In the genomic region with DNA sequence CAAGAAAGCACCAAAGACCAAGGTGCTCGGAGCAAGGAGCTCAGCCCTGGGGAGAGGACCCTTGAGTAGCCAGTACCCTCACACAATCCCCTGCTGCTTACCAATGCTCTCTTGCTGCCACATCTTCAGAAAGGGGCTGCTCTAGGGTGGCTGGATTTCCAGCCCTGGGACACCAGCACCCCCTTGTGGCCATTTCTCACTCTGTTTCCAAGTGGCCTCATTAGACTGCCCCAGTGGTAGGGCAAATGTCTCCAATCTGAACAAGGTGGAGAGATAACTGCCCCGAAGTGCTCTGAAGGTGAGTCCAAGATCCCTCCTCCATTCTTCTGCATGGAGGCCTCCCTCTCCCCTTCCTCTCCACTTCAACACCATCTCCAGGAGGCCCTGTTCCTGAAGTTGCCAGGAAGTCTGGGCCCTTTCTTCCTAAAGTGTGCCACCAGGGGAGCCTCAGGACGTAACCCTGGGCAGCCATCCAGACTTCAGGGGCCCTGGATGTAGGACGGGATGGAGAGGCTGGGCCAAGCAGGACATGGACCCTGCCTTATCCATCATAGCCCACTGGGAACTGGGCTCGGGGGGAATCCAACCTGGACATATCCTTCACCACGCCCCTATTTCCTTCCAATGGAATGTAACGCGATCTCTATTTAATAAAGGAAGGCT, we compare ENCODE assay signal across 8 mouse cellular contexts. TPM values are rescaled to one million over a fixed set of nuclear protein-coding genes. Genes with fewer than 3 reads are reported as not detected.
DNase-seq lines count a peak whose midpoint lies in the region; ATAC-seq lines count a peak whose summit lies in the region.

No protein-coding gene starts in this region.

- 64% methylated on average over 8 of the region's 8 CpGs for WGBS in intestine, embryonic 14.5 days
- 61% methylated on average over 8 of the region's 8 CpGs for WGBS in limb, embryonic 10.5 days
- WGBS in midbrain, embryonic 11.5 days, result 55% methylated on average over 8 of the region's 8 CpGs

- peak; percentile 73; the same call in 1 of the 2 replicates for ATAC-seq in intestine, embryonic 14.5 days (replicated peaks; ENCODE audit: low FRiP score, low TSS enrichment, low read depth)
- peak; percentile 73 for ATAC-seq in midbrain, embryonic 11.5 days (ENCODE audit: low FRiP score)

- H3K4me3 ChIP-seq in intestine, embryonic 14.5 days (ENCODE audit: low read depth, low read length), result no peak overlapping the region
- no peak overlapping the region for H3K4me3 ChIP-seq in limb, embryonic 10.5 days
- no peak overlapping the region for H3K4me3 ChIP-seq in midbrain, embryonic 11.5 days (ENCODE audit: low read depth, low read length)

- H3K4me1 ChIP-seq in intestine, embryonic 14.5 days (replicated peaks; ENCODE audit: control insufficient read depth, insufficient read depth, low read length), result peaks cover 14% of the 10 kb centered on the region
- peaks cover 11% of the 10 kb centered on the region; the same call in 1 of the 2 replicates for H3K4me1 ChIP-seq in limb, embryonic 10.5 days
- H3K4me1 ChIP-seq in midbrain, embryonic 11.5 days (ENCODE audit: control insufficient read depth, insufficient read depth, low read length), result peaks cover 9% of the 10 kb centered on the region; the same call in 1 of the 2 replicates

- no peak overlapping the region for H3K4me2 ChIP-seq in intestine, embryonic 14.5 days (ENCODE audit: low read length)
- no peak overlapping the region for H3K4me2 ChIP-seq in midbrain, embryonic 11.5 days

- DNase-seq in heart, adult 11 months, result peak; percentile 96
- DNase-seq in heart, postnatal 25 days (ENCODE audit: low spot score), result no peak
- DNase-seq in cerebellum, postnatal 36 days, result peak; percentile 75
- peak; percentile 59 to 71 for DNase-seq in gastrocnemius, adult 8-10 months (ENCODE audit: low spot score in 2 of 2)
- peak; percentile 93 for DNase-seq in intestine, embryonic 14.5 days (ENCODE audit: low spot score)
- peak; percentile 87 for DNase-seq in limb, embryonic 10.5 days (ENCODE audit: low spot score)
- peak; percentile 99 for DNase-seq in midbrain, embryonic 11.5 days (ENCODE audit: low spot score, missing footprints)
- peak; percentile 74 for DNase-seq in spleen, adult 12 weeks (ENCODE audit: low spot score)

- intact Hi-C loops in heart, postnatal 25 days (cut with DNase I), result loop anchor here (1.0 to 10.0 kb wide), 4 partner anchors 35 to 160 kb away; partner anchors contain the start of gene Fads2

- no peak overlapping the region for H3K27ac ChIP-seq in intestine, embryonic 14.5 days (ENCODE audit: low read depth)
- H3K27ac ChIP-seq in limb, embryonic 10.5 days, result peak overlapping the region; percentile 4; the same call in 1 of the 2 replicates
- H3K27ac ChIP-seq in midbrain, embryonic 11.5 days (ENCODE audit: low read depth, low read length), result no peak overlapping the region

- no peaks in the 10 kb centered on the region for H3K9me3 ChIP-seq in intestine, embryonic 14.5 days (ENCODE audit: control insufficient read depth, low read length)
- no peaks in the 10 kb centered on the region for H3K9me3 ChIP-seq in limb, embryonic 10.5 days (replicated peaks)
- no peaks in the 10 kb centered on the region for H3K9me3 ChIP-seq in midbrain, embryonic 11.5 days (ENCODE audit: control insufficient read depth, low read length)

- H3K9ac ChIP-seq in intestine, embryonic 14.5 days (ENCODE audit: low read length), result no peak overlapping the region
- H3K9ac ChIP-seq in midbrain, embryonic 11.5 days (ENCODE audit: low read length), result no peak overlapping the region

- peaks cover 24% of the 10 kb centered on the region for H3K36me3 ChIP-seq in intestine, embryonic 14.5 days (ENCODE audit: control insufficient read depth, insufficient read depth, low read length)
- H3K36me3 ChIP-seq in limb, embryonic 10.5 days, result peaks cover 34% of the 10 kb centered on the region
- H3K36me3 ChIP-seq in midbrain, embryonic 11.5 days (ENCODE audit: control insufficient read depth, insufficient read depth, low read length), result no peaks in the 10 kb centered on the region

- H3K27me3 ChIP-seq in intestine, embryonic 14.5 days (replicated peaks; ENCODE audit: control insufficient read depth, insufficient read depth, low read length), result no peaks in the 10 kb centered on the region
- peaks cover 9% of the 10 kb centered on the region for H3K27me3 ChIP-seq in limb, embryonic 10.5 days (ENCODE audit: low read depth, poor library complexity, severe bottlenecking)
- peaks cover under 1% of the 10 kb centered on the region for H3K27me3 ChIP-seq in midbrain, embryonic 11.5 days (ENCODE audit: control insufficient read depth, insufficient read depth, low read length)

RNA-seq across cellular contexts. Expression of gene Fads3, which starts 6.5 kb away (rescaled TPM):
- 10 to 100 TPM; 35.9 to 36.0 TPM for total RNA-seq in heart, postnatal 25 days (2021)
- 1 to 10 TPM; 1.5 to 4.9 (median 3.5) TPM for total RNA-seq in gastrocnemius, adult 8-10 months (2022)
- 8.4 and 11.5 TPM in 2 replicates for polyA plus RNA-seq in intestine, embryonic 14.5 days (2014; fragmentation: Nextera tagmentation; extraction: Ambion mirVana)
- 2.4 and 3.2 TPM in 2 replicates for polyA plus RNA-seq in limb, embryonic 10.5 days (2016; fragmentation: Nextera tagmentation; extraction: Ambion mirVana)
- polyA plus RNA-seq in midbrain, embryonic 11.5 days (2014; fragmentation: Nextera tagmentation; extraction: Ambion mirVana), result 5.0 and 5.1 TPM in 2 replicates

RNA-seq across cellular contexts. Expression of gene Rab3il1, which starts 33.4 kb away (rescaled TPM):
- total RNA-seq in heart, postnatal 25 days (2021), result 1 to 10 TPM; 8.9 to 9.3 TPM
- 1 to 10 TPM; 2.5 to 3.9 (median 3.3) TPM for total RNA-seq in gastrocnemius, adult 8-10 months (2022)
- 30.0 and 32.7 TPM in 2 replicates for polyA plus RNA-seq in intestine, embryonic 14.5 days (2014; fragmentation: Nextera tagmentation; extraction: Ambion mirVana)
- 39.2 and 41.5 TPM in 2 replicates for polyA plus RNA-seq in limb, embryonic 10.5 days (2016; fragmentation: Nextera tagmentation; extraction: Ambion mirVana)
- polyA plus RNA-seq in midbrain, embryonic 11.5 days (2014; fragmentation: Nextera tagmentation; extraction: Ambion mirVana), result 36.8 and 40.1 TPM in 2 replicates

RNA-seq across cellular contexts. Expression of gene Best1, which starts 33.5 kb away (rescaled TPM):
- under 1 TPM in 1 of 2 experiments, not detected in 1; 0.10 TPM for total RNA-seq in heart, postnatal 25 days (2021)
- under 1 TPM in 3 of 4 experiments, not detected in 1; 0.39 to 0.46 (median 0.45) TPM for total RNA-seq in gastrocnemius, adult 8-10 months (2022)
- polyA plus RNA-seq in intestine, embryonic 14.5 days (2014; fragmentation: Nextera tagmentation; extraction: Ambion mirVana), result 0.55 and 0.64 TPM in 2 replicates
- polyA plus RNA-seq in limb, embryonic 10.5 days (2016; fragmentation: Nextera tagmentation; extraction: Ambion mirVana), result 2.3 TPM in 2 replicates
- polyA plus RNA-seq in midbrain, embryonic 11.5 days (2014; fragmentation: Nextera tagmentation; extraction: Ambion mirVana), result 1.3 and 1.5 TPM in 2 replicates

RNA-seq across cellular contexts. Expression of gene Fth1, which starts 54.5 kb away (rescaled TPM):
- 1,000 to 10,000 TPM; 2,502 to 2,556 TPM for total RNA-seq in heart, postnatal 25 days (2021)
- 1,000 to 10,000 TPM; 1,901 to 2,305 (median 2,120) TPM for total RNA-seq in gastrocnemius, adult 8-10 months (2022)
- 1,450 and 1,529 TPM in 2 replicates for polyA plus RNA-seq in intestine, embryonic 14.5 days (2014; fragmentation: Nextera tagmentation; extraction: Ambion mirVana)
- polyA plus RNA-seq in limb, embryonic 10.5 days (2016; fragmentation: Nextera tagmentation; extraction: Ambion mirVana), result 1,175 and 1,229 TPM in 2 replicates
- 1,347 and 1,422 TPM in 2 replicates for polyA plus RNA-seq in midbrain, embryonic 11.5 days (2014; fragmentation: Nextera tagmentation; extraction: Ambion mirVana)
